1 mouse cellular context compared by ENCODE assay signal in genomic region chr7:114301293-114301782, GRCm38 (mm10).
TF ChIP-seq lines count a peak whose summit lies in the region.

No protein-coding gene starts in this region.

TF ChIP-seq in MEL, 35 proteins besides CTCF, POLR2A, EP300 and RAD21 (continued from another document):
- TF ChIP-seq MEF2A (IDR thresholded peaks at IDR 0.05; ENCODE audit: extremely low read depth, insufficient replicate concordance, low read depth, low read length, poor library complexity, severe bottlenecking) (no peak), TCF12 (IDR thresholded peaks at IDR 0.05; ENCODE audit: low read depth, low read length) (peak; percentile 43; the same call in 1 of the 2 replicates), ELF1 (IDR thresholded peaks at IDR 0.05; ENCODE audit: low read depth, low read length) (no peak), CHD1 (IDR thresholded peaks at IDR 0.05; ENCODE audit: low read depth, low read length) (no peak), SMC3 (IDR thresholded peaks at IDR 0.05; ENCODE audit: low read depth, low read length) (no peak), MAX (IDR thresholded peaks at IDR 0.05; ENCODE audit: low read length) (0 out of 2 replicates have a peak, but pooled peaks have one; percentile 37), USF2 (IDR thresholded peaks at IDR 0.05; ENCODE audit: borderline replicate concordance in 1 of 2, insufficient read depth in 1 of 2, low read depth in 1 of 2, low read length in 2 of 2) (peak in 1 of 2 experiments; percentile 33; a peak in 1 of 4 replicates), ZC3H11A (IDR thresholded peaks at IDR 0.05; ENCODE audit: low read depth, low read length) (no peak), TAL1 (IDR thresholded peaks at IDR 0.05; ENCODE audit: low read length) (peak; percentile 38; the same call in 1 of the 2 replicates), JUND (IDR thresholded peaks at IDR 0.05; ENCODE audit: low read depth, low read length) (no peak), MYB (IDR thresholded peaks at IDR 0.05; ENCODE audit: low read depth, low read length) (0 out of 2 replicates have a peak, but pooled peaks have one; percentile 38), KAT2A (conservative IDR thresholded peaks at IDR 0.05; ENCODE audit: low read depth, low read length) (no peak), MAZ (IDR thresholded peaks at IDR 0.05; ENCODE audit: low read depth, low read length) (no peak), HCFC1 (IDR thresholded peaks at IDR 0.05; ENCODE audit: low read depth, low read length) (no peak), USF1 (IDR thresholded peaks at IDR 0.05; ENCODE audit: low read depth, low read length) (peak; percentile 72), MXI1 (IDR thresholded peaks at IDR 0.05; ENCODE audit: low read depth, low read length) (no peak), ZKSCAN1 (IDR thresholded peaks at IDR 0.05; ENCODE audit: low read depth, low read length) (no peak), NELFE (IDR thresholded peaks at IDR 0.05; ENCODE audit: low read depth, low read length) (no peak), SIN3A (IDR thresholded peaks at IDR 0.05; ENCODE audit: low read length) (no peak), CHD2 (IDR thresholded peaks at IDR 0.05; ENCODE audit: low read length) (no peak), TBP (IDR thresholded peaks at IDR 0.05; ENCODE audit: low read depth, low read length) (no peak), MYC (IDR thresholded peaks at IDR 0.05; ENCODE audit: low read depth, low read length) (0 out of 2 replicates have a peak, but pooled peaks have one; percentile 34), GABPA (IDR thresholded peaks at IDR 0.05; ENCODE audit: low read depth, low read length) (no peak)
TF ChIP-seq in MEL: peak in this region for 10.
